16 mouse cellular contexts compared by ENCODE assay signal in genomic region chr7:126416615-126417014, GRCm38 (mm10). TPM values are rescaled to one million over a fixed set of nuclear protein-coding genes. Genes with fewer than 3 reads are reported as not detected.
A peak's percentile ranks its signal among the peaks of the same experiment; 100 is the strongest.
DNase-seq lines count a peak whose midpoint lies in the region; ATAC-seq and TF ChIP-seq lines count a peak whose summit lies in the region.
"Had no signal": no experiment of that assay in that cellular context is flagged by ENCODE, and none has a peak within 500 bp of the region (broad histone marks: within the 10 kb centered on the region; RNA-seq: fewer than 3 reads in every experiment).

No protein-coding gene starts in this region.

- 80% methylated on average over 2 of the region's 2 CpGs for WGBS in lung, postnatal 0 days

- DNase-seq in lung, postnatal 36 days = peak; percentile 24
- DNase-seq in lung, postnatal 0 days (ENCODE audit: low spot score) = no peak
- DNase-seq in thymus, postnatal 4 days = peak; percentile 51
- no peak for DNase-seq in frontal cortex, adult 2 months (ENCODE audit: extremely low spot score in 1 of 2, low spot score in 1 of 2)
- no peak for DNase-seq in kidney, postnatal 4 days
- DNase-seq: cerebellum, adult 11-12 months; gastrocnemius, postnatal 14 days; kidney, adult 2 months had no signal

- no peak overlapping the region for H3K4me2 ChIP-seq in lung, postnatal 0 days (replicated peaks; ENCODE audit: low read depth, low read length)
- H3K4me2 ChIP-seq: hindbrain, embryonic 15.5 days; midbrain, embryonic 12.5 days had no signal

- H3K4me3 ChIP-seq in lung, postnatal 0 days (ENCODE audit: low read depth, low read length) = no peak overlapping the region
- H3K4me3 ChIP-seq: hindbrain, embryonic 15.5 days; midbrain, embryonic 12.5 days had no signal

- no peak for ATAC-seq in lung, postnatal 0 days
- peak; percentile 82 for ATAC-seq in common myeloid progenitor, adult 5-6 weeks (replicated peaks; ENCODE audit: low read depth, poor library complexity, severe bottlenecking)
- ATAC-seq in neutrophil, adult 5-6 weeks (ENCODE audit: extremely low read depth, insufficient number of reproducible peaks, low FRiP score, poor library complexity, severe bottlenecking) = peak; percentile 86

- H3K4me1 ChIP-seq in lung, postnatal 0 days (ENCODE audit: insufficient read depth, low read depth, low read length) = no peaks in the 10 kb centered on the region
- H3K4me1 ChIP-seq: hindbrain, embryonic 15.5 days had no signal

- no peak overlapping the region for H3K9ac ChIP-seq in lung, postnatal 0 days (replicated peaks; ENCODE audit: low read depth)
- H3K9ac ChIP-seq: hindbrain, embryonic 15.5 days; liver, embryonic 14.5 days; midbrain, embryonic 12.5 days had no signal

- TF ChIP-seq CTCF in lung, postnatal 0 days (IDR thresholded peaks at IDR 0.05) = no peak

- TF ChIP-seq EP300 in lung, postnatal 0 days (IDR thresholded peaks at IDR 0.05) = no peak

- H3K27me3 ChIP-seq in lung, postnatal 0 days (replicated peaks; ENCODE audit: insufficient read depth, low read length) = no peaks in the 10 kb centered on the region
- H3K27me3 ChIP-seq: hindbrain, embryonic 15.5 days had no signal

- no peaks in the 10 kb centered on the region for H3K36me3 ChIP-seq in lung, postnatal 0 days (ENCODE audit: insufficient read depth, low read length)
- H3K36me3 ChIP-seq: hindbrain, embryonic 15.5 days; midbrain, embryonic 12.5 days had no signal

- no peaks in the 10 kb centered on the region for H3K9me3 ChIP-seq in lung, postnatal 0 days (ENCODE audit: low read length)
- H3K9me3 ChIP-seq: hindbrain, embryonic 15.5 days; midbrain, embryonic 12.5 days had no signal

- H3K27ac ChIP-seq in lung, postnatal 0 days (ENCODE audit: low read length) = no peak overlapping the region
- H3K27ac ChIP-seq: hindbrain, embryonic 15.5 days; liver, embryonic 14.5 days; midbrain, embryonic 12.5 days had no signal

RNA-seq across cellular contexts. Expression of gene Cd19, which starts 1.9 kb away (rescaled TPM):
- 0.57 and 1.4 TPM in 2 replicates for polyA plus RNA-seq in lung, postnatal 0 days (2015; fragmentation: Nextera tagmentation; extraction: Ambion mirVana)
- 0.32 TPM in 1 of 2 replicates, not detected in the other for total RNA-seq in common myeloid progenitor, adult 5-6 weeks (2017)
- 585 and 589 TPM in 2 replicates for total RNA-seq in neutrophil, adult 5-6 weeks (2017)
- polyA plus RNA-seq in frontal cortex, adult 2 months (2012; rRNA removed) = 0.14 and 0.27 TPM in 2 replicates
- total RNA-seq: layer of hippocampus, adult 8-10 months; left cerebral cortex, postnatal 25 days had no signal
- polyA plus RNA-seq: heart, embryonic 14.5 days; midbrain, embryonic 12.5 days had no signal

RNA-seq across cellular contexts. Expression of gene Rabep2, which starts 11.9 kb away (rescaled TPM):
- 27.3 and 28.3 TPM in 2 replicates for polyA plus RNA-seq in lung, postnatal 0 days (2015; fragmentation: Nextera tagmentation; extraction: Ambion mirVana)
- 22.5 and 23.1 TPM in 2 replicates for total RNA-seq in common myeloid progenitor, adult 5-6 weeks (2017)
- total RNA-seq in neutrophil, adult 5-6 weeks (2017) = 117 and 130 TPM in 2 replicates
- 22.0 and 25.4 TPM in 2 replicates for polyA plus RNA-seq in frontal cortex, adult 2 months (2012; rRNA removed)

RNA-seq across cellular contexts. Expression of gene Nfatc2ip, which starts 20.1 kb away (rescaled TPM):
- 1.5 and 2.0 TPM in 2 replicates for polyA plus RNA-seq in lung, postnatal 0 days (2015; fragmentation: Nextera tagmentation; extraction: Ambion mirVana)
- 18.2 and 24.4 TPM in 2 replicates for total RNA-seq in common myeloid progenitor, adult 5-6 weeks (2017)
- 13.9 and 14.1 TPM in 2 replicates for total RNA-seq in neutrophil, adult 5-6 weeks (2017)
- 6.6 and 6.8 TPM in 2 replicates for polyA plus RNA-seq in frontal cortex, adult 2 months (2012; rRNA removed)

RNA-seq across cellular contexts. Expression of gene Spns1, which starts 39.4 kb away (rescaled TPM):
- polyA plus RNA-seq in lung, postnatal 0 days (2015; fragmentation: Nextera tagmentation; extraction: Ambion mirVana) = 50.3 and 53.7 TPM in 2 replicates
- total RNA-seq in common myeloid progenitor, adult 5-6 weeks (2017) = 5.6 and 11.3 TPM in 2 replicates
- total RNA-seq in neutrophil, adult 5-6 weeks (2017) = 14.8 and 16.5 TPM in 2 replicates
- polyA plus RNA-seq in frontal cortex, adult 2 months (2012; rRNA removed) = 148 and 159 TPM in 2 replicates

RNA-seq across cellular contexts. Expression of gene Atp2a1, which starts 46.3 kb away (rescaled TPM):
- polyA plus RNA-seq in lung, postnatal 0 days (2015; fragmentation: Nextera tagmentation; extraction: Ambion mirVana) = 0.14 and 0.29 TPM in 2 replicates
- 0.41 TPM in 1 of 2 replicates, not detected in the other for total RNA-seq in common myeloid progenitor, adult 5-6 weeks (2017)
- 0.37 and 1.6 TPM in 2 replicates for total RNA-seq in neutrophil, adult 5-6 weeks (2017)
- polyA plus RNA-seq in frontal cortex, adult 2 months (2012; rRNA removed) = 1.2 and 1.9 TPM in 2 replicates

Comparison
In these comparisons a context has a peak if more than half of its experiments do, and no peak if none do; other contexts are left out.
1. DNase-seq: peak in lung, postnatal 36 days (single experiment) and thymus, postnatal 4 days (single experiment); none in lung, postnatal 0 days (single experiment), frontal cortex, adult 2 months (0 of 2) and kidney, postnatal 4 days (0 of 2).
2. RNA of gene Cd19, which starts 1.9 kb away (total RNA-seq): 585 to 589 TPM in neutrophil, adult 5-6 weeks; 0.32 TPM in common myeloid progenitor, adult 5-6 weeks; every median in the first group is over 100 times any median in the second.